Mouse (Mus musculus): ENCODE measurements around the gene Cacna1a.

The Cacna1a gene

GRCm38 (mm10) chr8:84413886-84414851 lies 25.9 kb downstream of the Cacna1a start:
- peak; percentile 66 for DNase-seq (ENCODE audit: low read depth, low spot score)

DNA sequence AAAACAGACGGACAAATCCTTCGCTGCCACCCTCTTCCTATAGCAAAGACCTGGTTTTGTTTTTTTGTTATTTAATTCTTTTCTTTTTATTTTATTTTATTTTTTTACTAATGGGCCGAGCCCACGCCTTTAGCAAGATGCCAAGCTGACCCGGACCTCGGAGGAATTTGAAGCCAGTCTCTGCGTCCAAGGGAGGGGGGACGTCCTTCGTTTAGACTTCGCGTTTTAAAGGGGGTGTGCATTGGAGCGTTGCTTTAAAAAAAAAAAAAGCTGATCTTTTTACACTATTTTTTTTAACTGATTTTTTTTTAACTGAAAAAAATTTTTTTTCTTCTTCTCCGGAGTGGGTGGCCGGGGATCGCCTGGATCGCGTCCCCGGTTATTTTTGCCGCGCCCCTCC lies 26.7 kb downstream of the Cacna1a start:
- no peak for DNase-seq (ENCODE audit: low read depth, low spot score)

DNA sequence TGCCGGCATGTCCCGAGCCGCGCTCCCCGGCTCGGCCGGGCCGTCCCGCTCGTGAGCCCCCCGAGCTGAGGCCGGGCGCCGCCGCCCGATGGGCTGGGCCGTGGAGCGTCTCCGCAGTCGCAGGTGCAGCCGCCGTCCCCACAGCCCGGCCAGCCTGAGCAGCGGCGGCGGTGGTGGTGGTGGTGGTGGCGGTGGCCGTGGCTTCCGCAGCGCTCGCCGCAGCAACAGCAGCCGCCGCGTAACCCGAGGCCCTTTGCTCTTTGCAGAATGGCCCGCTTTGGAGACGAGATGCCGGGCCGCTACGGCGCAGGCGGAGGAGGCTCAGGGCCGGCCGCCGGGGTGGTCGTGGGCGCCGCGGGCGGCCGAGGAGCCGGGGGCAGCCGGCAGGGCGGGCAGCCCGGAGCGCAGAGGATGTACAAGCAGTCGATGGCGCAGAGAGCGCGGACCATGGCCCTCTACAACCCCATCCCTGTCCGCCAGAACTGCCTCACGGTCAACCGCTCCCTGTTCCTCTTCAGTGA lies 27.2 kb downstream of the Cacna1a start:
- DNase-seq (ENCODE audit: low read depth, low spot score): no peak

GRCm38 (mm10) chr8:84416041-84416440 lies 27.8 kb downstream of the Cacna1a start:
- DNase-seq (ENCODE audit: low read depth, low spot score): no peak

DNA sequence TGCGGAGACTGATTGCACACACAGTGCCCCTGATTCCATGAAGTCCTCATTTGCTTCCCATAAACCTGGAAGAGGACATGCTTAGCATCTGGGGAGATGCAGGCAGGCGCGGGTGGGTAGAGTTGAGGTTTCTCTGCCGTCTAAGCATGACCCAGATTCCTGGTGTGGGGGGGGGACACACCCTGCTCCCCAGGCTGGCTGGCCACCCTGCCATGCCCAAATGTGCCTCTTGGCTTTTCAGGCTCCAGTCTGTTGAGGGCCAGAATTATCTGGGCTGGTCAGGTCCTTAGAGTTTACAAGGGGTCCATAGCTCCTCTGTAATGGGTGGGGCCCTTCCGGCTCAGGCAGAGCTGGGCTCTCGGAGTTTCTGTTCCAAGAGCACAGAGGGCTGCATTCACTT lies 28.7 kb downstream of the Cacna1a start:
- no peak for DNase-seq (ENCODE audit: low read depth, low spot score)

DNA sequence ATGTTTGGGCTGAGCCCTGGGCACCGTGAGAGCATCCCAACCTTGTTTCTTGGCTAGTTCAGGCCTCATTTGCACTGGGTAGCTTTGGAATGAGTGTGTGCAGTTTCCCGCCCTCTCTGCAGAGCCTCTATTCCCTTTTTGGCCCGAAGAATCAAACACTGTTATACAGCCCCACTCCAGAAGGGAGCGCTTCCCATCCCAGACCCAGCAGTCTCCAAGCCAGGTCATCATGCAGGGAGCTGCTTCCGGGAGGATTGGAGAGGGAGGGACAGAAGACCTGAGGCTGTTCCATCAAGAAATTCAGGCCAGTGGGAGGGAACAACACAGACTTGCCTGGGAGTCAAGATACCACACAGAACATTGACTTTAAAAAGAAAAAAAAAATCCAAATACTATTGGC lies 29.6 kb downstream of the Cacna1a start:
- DNase-seq (ENCODE audit: low read depth, low spot score): no peak

- DNase-seq (ENCODE audit: low read depth, low spot score): no peak
Observed at GRCm38 (mm10) chr8:84424426-84424825, 36.2 kb downstream of the Cacna1a start.

DNA sequence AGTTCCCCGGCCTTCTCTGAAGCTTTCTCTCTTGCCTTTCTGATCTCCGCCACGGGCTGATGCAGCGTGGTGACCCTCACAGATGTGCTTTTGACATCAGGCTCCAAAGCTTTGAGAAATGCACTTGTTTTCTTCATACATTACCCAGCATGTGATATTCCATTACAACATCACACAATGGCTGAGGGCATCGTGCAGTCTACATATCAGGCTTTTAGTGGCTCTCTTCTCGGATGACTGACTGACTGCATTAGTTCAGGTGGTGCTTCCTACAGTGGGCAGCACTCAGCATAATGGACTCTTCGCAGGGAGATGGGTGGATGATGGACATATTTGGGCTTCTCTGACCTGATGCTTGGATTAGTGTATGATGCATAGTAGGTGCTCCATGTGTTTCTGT lies 37.8 kb downstream of the Cacna1a start:
- DNase-seq (ENCODE audit: low read depth, low spot score): no peak

GRCm38 (mm10) chr8:84426582-84426981 lies 38.3 kb downstream of the Cacna1a start:
- DNase-seq (ENCODE audit: low read depth, low spot score): no peak

- DNase-seq (ENCODE audit: low read depth, low spot score): no peak
Observed at GRCm38 (mm10) chr8:84428034-84428433, 39.8 kb downstream of the Cacna1a start.

- DNase-seq (ENCODE audit: low read depth, low spot score): no peak
Observed at GRCm38 (mm10) chr8:84429014-84429413, 40.8 kb downstream of the Cacna1a start.

DNA sequence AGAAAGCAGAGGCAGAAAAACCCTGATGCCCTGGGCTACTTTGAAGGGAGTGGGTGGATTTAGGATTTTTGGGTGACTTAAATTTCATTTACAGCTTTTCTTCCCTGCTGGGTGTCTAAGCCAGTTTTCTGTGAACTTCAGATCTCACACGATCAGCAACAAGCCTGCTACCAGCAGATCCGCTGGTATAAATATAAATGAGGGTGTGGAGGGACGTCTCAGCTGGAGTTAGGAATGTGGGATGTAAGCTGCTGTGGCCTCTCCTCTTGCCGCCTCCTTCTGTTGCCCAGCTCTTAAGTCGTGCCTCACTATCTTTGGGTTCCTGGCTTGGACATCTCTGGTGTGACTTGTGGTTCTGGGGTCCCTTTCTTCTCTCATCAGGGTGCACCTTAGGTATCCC lies 41.3 kb downstream of the Cacna1a start:
- peak; percentile 74 for DNase-seq (ENCODE audit: low read depth, low spot score)

DNA sequence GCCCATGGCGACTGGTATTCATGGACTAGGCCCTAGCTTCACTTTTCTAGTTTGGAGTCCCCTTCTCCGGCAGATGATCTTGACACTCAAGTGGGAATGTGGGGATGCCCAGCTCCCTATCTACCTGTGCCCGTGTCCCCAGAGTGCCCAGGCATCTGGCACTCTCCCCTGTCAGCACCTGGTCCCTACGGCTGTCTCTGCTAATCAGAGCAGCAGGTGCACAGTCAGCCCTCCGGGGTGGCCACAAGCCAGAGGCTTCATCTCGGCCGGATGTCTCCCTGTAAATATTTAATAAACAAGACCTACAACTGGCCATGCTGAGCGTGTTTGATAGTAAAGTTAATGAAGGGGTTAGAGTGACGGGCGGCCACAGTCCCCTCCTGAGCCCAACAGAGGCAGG lies 47.1 kb downstream of the Cacna1a start:
- DNase-seq (ENCODE audit: low read depth, low spot score): no peak

DNA sequence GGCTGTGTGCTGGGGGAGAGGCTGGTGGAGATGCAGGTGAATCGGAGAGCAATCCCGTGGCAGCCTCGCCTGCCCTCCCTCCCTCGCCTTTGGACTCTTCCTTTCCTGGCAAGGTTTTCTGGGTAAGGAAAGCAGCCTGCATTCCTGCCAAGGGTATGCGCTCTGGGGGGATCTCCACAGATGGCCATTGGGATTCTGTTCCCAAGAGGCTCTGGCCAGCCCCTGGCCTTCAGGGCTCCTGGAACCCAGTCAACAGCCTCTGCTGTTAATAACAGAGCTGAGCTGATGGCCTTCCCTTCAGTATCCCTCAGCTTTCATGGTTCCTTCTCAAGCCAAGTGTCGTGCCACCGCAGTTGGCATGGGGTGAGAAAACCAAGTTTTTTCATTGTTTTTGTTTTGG lies 51.6 kb downstream of the Cacna1a start:
- no peak for DNase-seq (ENCODE audit: low read depth, low spot score)

DNA sequence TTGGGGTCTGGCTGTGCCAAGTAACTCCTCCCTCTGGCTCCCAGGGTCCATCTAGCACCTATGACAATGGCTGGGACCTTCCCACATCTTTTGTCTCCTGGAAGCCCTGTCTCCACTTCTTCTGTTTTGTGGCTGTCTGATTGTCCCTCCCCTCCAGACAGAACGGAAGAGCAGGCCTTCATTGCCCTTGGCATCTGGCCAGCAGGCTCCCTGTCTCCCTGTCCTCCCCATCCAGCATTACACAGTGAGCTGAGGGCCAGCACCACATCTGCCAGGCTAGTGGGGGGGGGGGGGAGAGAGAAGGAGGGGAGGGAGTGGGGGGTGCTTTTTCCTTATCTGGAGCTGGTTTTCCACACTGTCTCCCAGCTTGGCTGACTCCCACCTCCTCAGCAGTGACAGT lies 53.8 kb downstream of the Cacna1a start:
- DNase-seq (ENCODE audit: low read depth, low spot score): no peak

DNA sequence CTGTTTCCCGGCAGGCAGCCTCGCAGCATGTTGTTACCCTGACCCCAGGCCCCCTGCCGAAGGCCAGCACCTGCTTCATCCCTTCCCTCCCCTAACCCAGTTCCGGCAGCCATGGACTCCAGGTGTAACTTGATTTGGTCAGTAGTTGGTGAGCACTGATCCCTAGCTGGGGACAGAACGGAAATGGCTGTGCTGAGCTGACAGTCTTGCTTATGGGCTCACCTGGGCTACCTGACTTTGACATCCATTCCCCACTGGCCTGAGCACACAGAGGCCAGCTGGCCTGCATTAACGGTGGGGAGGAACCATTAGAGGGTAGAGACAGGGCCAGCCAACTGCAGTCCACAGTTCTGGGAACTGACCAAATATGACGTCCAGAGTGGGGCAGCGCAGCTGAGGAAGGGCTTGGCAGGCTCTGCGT lies 58.3 kb downstream of the Cacna1a start:
- no peak for DNase-seq (ENCODE audit: low read depth, low spot score)

DNA sequence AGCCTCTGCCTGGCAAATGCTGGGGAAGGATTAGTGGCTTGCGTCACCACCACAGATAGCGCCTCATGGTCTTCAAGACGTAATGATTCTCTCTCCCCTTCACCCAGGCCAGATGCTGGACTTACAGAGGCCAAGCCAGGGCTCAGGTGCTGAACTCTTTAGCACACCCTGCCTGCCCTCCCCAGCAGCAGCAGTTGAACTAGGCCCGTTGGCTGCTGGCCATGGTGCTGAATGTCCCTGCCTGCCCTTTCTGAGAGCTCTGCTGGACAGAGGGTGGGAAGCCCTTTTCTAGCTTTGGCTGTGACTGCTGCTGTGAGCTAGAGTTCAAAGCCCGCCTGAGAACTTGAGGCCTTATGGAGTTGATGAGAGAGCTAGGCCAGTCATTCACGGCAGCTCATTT lies 66.3 kb downstream of the Cacna1a start:
- DNase-seq (ENCODE audit: low read depth, low spot score): no peak

- DNase-seq (ENCODE audit: low read depth, low spot score): peak; percentile 27
Observed at GRCm38 (mm10) chr8:84458853-84459252, 70.6 kb downstream of the Cacna1a start.

DNA sequence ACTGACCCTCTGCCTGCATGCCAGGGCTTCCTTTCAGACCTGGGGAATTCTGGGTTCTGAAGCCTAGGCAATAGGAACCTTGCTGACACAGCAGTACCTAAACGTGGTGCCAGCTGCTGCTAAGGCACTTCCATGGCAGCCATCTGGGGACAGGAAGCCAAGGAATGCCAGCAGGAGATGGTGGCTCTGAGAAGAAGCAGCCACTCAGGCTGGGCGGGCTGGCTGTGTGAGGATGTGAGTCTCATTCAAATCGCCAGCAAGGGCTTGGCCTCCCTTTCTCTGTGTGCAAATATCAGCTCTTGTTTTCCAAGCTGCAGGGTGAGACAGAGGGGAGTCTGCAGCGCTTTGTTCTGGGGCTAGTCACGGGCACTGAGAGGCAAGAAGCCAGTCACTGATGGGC lies 71.0 kb downstream of the Cacna1a start:
- peak; percentile 61 for DNase-seq (ENCODE audit: low read depth, low spot score)

DNA sequence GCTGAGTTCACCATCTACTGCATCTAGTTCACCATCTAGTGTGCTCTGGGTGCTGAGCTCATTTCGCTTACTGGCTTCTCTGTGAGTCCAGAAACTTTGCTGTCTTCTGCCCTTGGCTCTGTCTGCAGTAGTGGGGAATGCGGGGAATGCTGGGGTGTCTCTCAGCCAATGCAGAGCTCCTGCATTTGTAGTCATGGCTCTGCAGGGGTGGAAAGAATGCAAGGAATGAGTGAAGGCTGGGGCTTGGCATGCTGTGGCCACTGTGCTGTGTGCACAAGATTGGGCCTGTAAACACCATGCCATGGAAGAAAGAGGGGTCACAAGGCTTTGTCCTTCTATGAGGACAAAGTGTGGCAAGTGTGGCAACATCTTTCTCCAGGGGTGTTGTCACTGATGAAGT lies 72.5 kb downstream of the Cacna1a start:
- no peak for DNase-seq (ENCODE audit: low read depth, low spot score)

DNA sequence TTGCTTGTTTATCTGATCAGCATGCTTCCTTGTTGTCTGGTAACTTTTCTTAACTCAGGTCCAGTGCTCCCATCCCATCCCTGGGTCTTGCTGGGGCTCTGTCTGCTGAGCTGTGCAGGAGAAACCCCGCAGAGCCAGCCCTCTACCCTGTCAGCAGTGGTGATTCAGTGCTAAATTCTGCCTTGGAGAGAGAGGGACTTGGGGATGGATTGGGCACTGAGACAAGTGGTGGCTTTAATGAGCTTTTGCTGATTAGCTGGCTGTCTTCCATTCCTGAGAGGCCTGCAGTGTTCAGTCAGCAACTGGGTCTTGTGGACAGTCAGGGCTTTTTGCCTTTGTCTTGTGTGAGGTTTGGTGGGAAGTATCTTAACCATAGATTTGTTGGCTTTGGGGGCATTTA lies 78.7 kb downstream of the Cacna1a start:
- peak; percentile 33 for DNase-seq (ENCODE audit: low read depth, low spot score)

DNA sequence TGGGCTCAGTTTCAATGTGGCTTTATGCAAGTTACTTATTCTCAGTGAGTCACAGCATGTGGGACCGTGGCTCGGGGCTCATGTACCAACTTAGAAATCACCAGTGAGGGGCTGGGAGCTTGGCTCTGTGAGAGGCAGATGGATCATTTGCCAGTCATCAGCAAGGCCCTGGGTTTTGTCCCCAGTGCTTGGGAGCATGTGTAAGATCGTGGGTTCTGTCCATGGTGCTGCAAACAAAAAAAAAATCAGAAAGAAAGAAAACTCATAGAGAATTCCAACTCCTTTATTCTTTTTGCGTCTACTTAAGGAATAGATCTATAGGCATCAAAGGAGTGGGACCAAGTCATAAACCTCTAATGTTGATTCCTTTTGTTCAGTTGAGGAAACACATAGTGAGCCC lies 80.8 kb downstream of the Cacna1a start:
- no peak for DNase-seq (ENCODE audit: low read depth, low spot score)

- DNase-seq (ENCODE audit: low read depth, low spot score): no peak
Observed at GRCm38 (mm10) chr8:84471271-84471995, 83.2 kb downstream of the Cacna1a start.
